Mouse (Mus musculus) neural tube, embryonic 14.5 days (tissue): ENCODE measurements around the gene Best2. TPM values are rescaled to one million over a fixed set of nuclear protein-coding genes. Genes with fewer than 3 reads are reported as not detected.
A peak's percentile ranks its signal among the peaks of the same experiment; 100 is the strongest.

Experiments used
- ATAC-seq: fragments of 200-750 bp; cut with Nextera tagmentation; 2 replicates; pipeline ENCODE4 v1.8.0; 2017; ENCODE audit warnings: low read depth, mild to moderate bottlenecking, moderate TSS enrichment, moderate library complexity
- H3K27ac ChIP-seq: fragments of 300-500 bp; sonication (generic); 2 replicates; pipeline ENCODE4 v1.5.1; 2014; ENCODE audit warnings: low read depth, mild to moderate bottlenecking, control low read depth, low read length, moderate library complexity, mixed read lengths
- H3K27me3 ChIP-seq: fragments of 300-500 bp; sonication (generic); 2 replicates; pipeline ENCODE4 v1.6.1; 2014; ENCODE audit warnings: low read length; ENCODE audit not compliant: control insufficient read depth, insufficient read depth
- H3K36me3 ChIP-seq: fragments of 300-500 bp; sonication (generic); 2 replicates; pipeline ENCODE4 v1.6.1; 2014; ENCODE audit warnings: low read length, mixed read lengths; ENCODE audit not compliant: control insufficient read depth, insufficient read depth
- H3K4me1 ChIP-seq: fragments of 300-500 bp; sonication (generic); 2 replicates; pipeline ENCODE4 v1.6.1; 2014; ENCODE audit warnings: low read length; ENCODE audit not compliant: control insufficient read depth, insufficient read depth
- H3K4me2 ChIP-seq: fragments of 300-500 bp; sonication (generic); 2 replicates; pipeline ENCODE4 v1.6.1; 2014; ENCODE audit warnings: mild to moderate bottlenecking, low read depth, low read length, control low read depth
- H3K4me3 ChIP-seq: fragments of 300-500 bp; sonication (generic); 2 replicates; pipeline ENCODE4 v1.5.1; 2014; ENCODE audit warnings: low read depth, low read length, control low read depth, mixed read lengths
- H3K9ac ChIP-seq: fragments of 300-500 bp; sonication (generic); replicated peaks from 2 replicates; pipeline ENCODE4 v1.6.1; 2014; ENCODE audit warnings: low read depth, mild to moderate bottlenecking, control low read depth, low read length, mixed read lengths
- H3K9me3 ChIP-seq: fragments of 300-500 bp; sonication (generic); 2 replicates; pipeline ENCODE4 v1.6.1; 2016; ENCODE audit warnings: low read length; ENCODE audit not compliant: control insufficient read depth
- WGBS: fragments of 180-500 bp; shearing (Covaris S2); extraction: QIAGEN DNeasy Blood & Tissue Kit; methylation state at CpG from one replicate; pipeline ENCODE4 v1.1.7; 2014; 5-methylcytosine and 5-hydroxymethylcytosine counted together
- polyA plus RNA-seq: library from polyadenylated mRNA; unstranded; fragments of >200 nt; fragmentation: Nextera tagmentation; extraction: Ambion mirVana; gene quantifications from 2 replicates; pipeline ENCODE4 v1.2.1, GENCODE M21; 2014

Gene Best2
- polyA plus RNA-seq, 1 experiment from 2014 or later = not detected

DNA sequence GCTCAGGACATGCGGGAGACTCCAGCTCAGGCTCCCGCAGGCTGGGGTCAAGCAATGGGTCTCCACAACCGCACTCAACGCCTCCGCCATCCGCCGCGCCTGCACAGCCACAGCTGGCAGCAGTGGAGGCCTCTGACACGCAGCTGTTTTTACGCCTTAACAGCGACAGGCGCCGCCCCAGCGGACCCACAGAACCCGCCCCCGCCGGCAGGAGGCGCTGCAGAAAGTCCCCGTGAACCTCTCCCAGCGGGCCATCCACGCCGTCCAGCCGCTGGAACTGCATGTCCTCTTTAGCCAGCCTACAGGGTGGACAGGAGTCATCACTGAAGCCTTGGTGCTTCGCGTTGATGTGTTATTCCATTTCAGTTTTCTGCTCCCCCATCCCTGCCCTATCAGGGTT is 6.6 kb downstream of the Best2 start:
- Histone ChIP-seq H3K9me3 (no peaks in the 10 kb centered on the region), H3K4me1 (no peaks in the 10 kb centered on the region), H3K4me3 (no peak overlapping the region), H3K27ac (no peak overlapping the region), H3K36me3 (0 out of 2 replicates have a peak, but pooled peaks cover 2% of the 10 kb centered on the region), H3K9ac (no peak overlapping the region), H3K4me2 (no peak overlapping the region), H3K27me3 (peaks cover 4% of the 10 kb centered on the region; the same call in 1 of the 2 replicates)
- 11% methylated on average over 25 of the region's 25 CpGs for WGBS
- no peak for ATAC-seq

DNA sequence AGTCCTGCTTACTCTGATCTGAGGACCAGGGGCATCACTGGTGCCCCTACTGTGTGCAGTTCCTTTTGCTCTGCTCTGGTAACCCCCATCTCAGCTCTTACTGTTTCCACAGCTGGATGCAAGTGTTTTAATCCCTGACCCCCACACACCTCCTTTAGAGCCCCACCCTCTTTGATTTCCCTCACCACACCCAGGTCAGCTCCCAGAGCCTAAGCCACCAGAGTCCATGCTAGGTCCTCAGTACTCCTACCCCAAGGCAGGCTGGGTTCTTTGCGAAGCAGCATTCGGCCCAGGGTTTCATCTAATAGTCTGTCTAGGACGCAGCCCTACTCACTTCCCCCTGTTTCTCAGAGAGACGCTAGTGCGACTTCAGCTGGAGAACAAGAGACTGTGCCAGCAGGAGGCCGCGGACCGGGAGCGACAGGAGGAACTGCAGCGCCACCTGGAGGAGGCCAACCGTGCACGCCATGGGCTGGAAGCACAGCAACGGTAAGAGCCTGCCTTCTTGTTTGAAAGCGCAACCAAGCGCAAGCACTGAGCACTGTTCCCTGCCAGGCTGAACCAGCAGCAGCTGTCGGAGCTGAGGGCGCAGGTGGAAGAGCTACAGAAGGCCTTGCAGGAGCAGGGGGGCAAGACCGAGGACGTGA is 16.6 kb downstream of the Best2 start:
- H3K4me3 ChIP-seq = no peak overlapping the region
- H3K9me3 ChIP-seq = no peaks in the 10 kb centered on the region
- ATAC-seq = peak; percentile 82
- peak overlapping the region; percentile 17; the same call in 1 of the 2 replicates for H3K4me2 ChIP-seq
- H3K9ac ChIP-seq = no peak overlapping the region
- 0 out of 2 replicates have a peak, but pooled peaks cover 3% of the 10 kb centered on the region for H3K36me3 ChIP-seq
- no peaks in the 10 kb centered on the region for H3K27me3 ChIP-seq
- H3K27ac ChIP-seq = no peak overlapping the region
- 2% methylated on average over 19 of the region's 19 CpGs for WGBS
- no peaks in the 10 kb centered on the region for H3K4me1 ChIP-seq

DNA sequence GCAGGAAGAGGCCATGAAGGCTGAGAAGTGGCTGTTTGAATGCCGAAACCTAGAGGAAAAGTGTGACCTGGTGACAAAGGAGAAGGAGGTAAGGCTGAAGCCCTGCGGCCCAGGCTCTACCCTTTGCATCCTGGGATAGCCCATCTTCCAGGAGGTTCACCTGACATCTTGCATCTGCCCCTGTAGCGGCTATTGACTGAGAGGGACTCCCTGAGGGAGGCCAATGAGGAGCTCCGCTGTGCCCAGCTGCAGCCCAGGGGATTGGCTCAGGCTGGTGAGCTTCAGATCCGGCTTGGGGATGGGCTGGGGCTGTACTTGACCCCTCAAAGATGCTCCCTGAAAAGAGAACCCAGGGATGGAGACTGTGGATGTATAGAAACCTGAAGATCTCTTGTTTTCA is 17.4 kb downstream of the Best2 start:
- Histone ChIP-seq H3K4me3 (no peak overlapping the region), H3K36me3 (no peaks in the 10 kb centered on the region), H3K9me3 (no peaks in the 10 kb centered on the region), H3K9ac (no peak overlapping the region), H3K4me1 (no peaks in the 10 kb centered on the region), H3K27ac (no peak overlapping the region), H3K27me3 (no peaks in the 10 kb centered on the region), H3K4me2 (no peak overlapping the region)
- 78% methylated on average over 5 of the region's 5 CpGs for WGBS
- no peak for ATAC-seq

DNA sequence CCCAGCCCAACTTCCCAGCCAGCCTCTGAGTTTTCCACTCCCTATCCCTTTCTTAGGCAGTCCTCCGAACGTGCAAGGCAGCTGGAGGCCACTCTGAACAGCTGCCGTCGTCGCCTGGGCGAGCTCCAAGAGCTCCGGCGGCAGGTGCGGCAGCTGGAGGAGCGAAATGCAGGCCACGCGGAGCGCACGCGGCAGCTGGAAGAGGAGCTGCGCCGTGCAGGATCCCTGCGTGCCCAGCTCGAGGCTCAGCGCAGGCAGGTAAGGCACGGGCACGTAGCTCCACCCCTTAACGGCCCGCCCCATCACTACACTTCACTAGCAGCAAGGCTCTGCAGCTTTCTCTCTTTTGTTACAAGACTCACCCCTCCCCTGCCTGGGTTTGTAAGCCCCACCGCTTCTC is 18.7 kb downstream of the Best2 start:
- 20% methylated on average over 25 of the region's 25 CpGs for WGBS
- H3K9ac ChIP-seq = no peak overlapping the region
- H3K9me3 ChIP-seq = no peaks in the 10 kb centered on the region
- H3K4me2 ChIP-seq = no peak overlapping the region
- 0 out of 2 replicates have a peak, but pooled peaks cover 3% of the 10 kb centered on the region for H3K4me1 ChIP-seq
- no peaks in the 10 kb centered on the region for H3K27me3 ChIP-seq
- H3K27ac ChIP-seq = no peak overlapping the region
- H3K4me3 ChIP-seq = no peak overlapping the region
- no peaks in the 10 kb centered on the region for H3K36me3 ChIP-seq
- no peak for ATAC-seq

- H3K4me3 ChIP-seq = no peak overlapping the region
- 97% methylated on average over 9 of the region's 9 CpGs for WGBS
- H3K4me2 ChIP-seq = no peak overlapping the region
These were observed 20.0 kb downstream of the Best2 start for GRCm38 (mm10) chr8:84994375-84994774.

GRCm38 (mm10) chr8:84990836-84991235 is 23.5 kb downstream of the Best2 start:
- H3K9ac ChIP-seq = peak overlapping the region; percentile 64
- H3K4me3 ChIP-seq = peak overlapping the region; percentile 48
- H3K27ac ChIP-seq = peak overlapping the region; percentile 78
- peak overlapping the region; percentile 86 for H3K4me2 ChIP-seq
- peak; percentile 50 for ATAC-seq
- H3K27me3 ChIP-seq = no peaks in the 10 kb centered on the region
- 0 out of 2 replicates have a peak, but pooled peaks cover 6% of the 10 kb centered on the region for H3K4me1 ChIP-seq
- under 1% methylated on average over 15 of the region's 15 CpGs for WGBS
- no peaks in the 10 kb centered on the region for H3K36me3 ChIP-seq
- no peaks in the 10 kb centered on the region for H3K9me3 ChIP-seq

More at GRCm38 (mm10) chr8:84994375-84994774, 20.0 kb downstream of the Best2 start:
- Histone ChIP-seq H3K4me1 (0 out of 2 replicates have a peak, but pooled peaks cover 5% of the 10 kb centered on the region), H3K27ac (no peak overlapping the region), H3K27me3 (no peaks in the 10 kb centered on the region), H3K9ac (no peak overlapping the region), H3K36me3 (no peaks in the 10 kb centered on the region), H3K9me3 (no peaks in the 10 kb centered on the region)
- ATAC-seq = no peak

- Histone ChIP-seq H3K36me3 (no peaks in the 10 kb centered on the region), H3K4me3 (peak within 1 kb of the TSS; percentile 48), H3K9ac (peak within 1 kb of the TSS; percentile 64), H3K27ac (peak within 1 kb of the TSS; percentile 78), H3K4me1 (peaks cover 9% of the 10 kb centered on the region), H3K4me2 (peak within 1 kb of the TSS; percentile 86), H3K9me3 (no peaks in the 10 kb centered on the region), H3K27me3 (no peaks in the 10 kb centered on the region)
- peak; percentile 89 for ATAC-seq
- WGBS = under 1% methylated on average over 28 of the region's 28 CpGs
These were observed 24.0 kb downstream of the Best2 start, which contains the start of gene Hook2 for GRCm38 (mm10) chr8:84990349-84990748. TSS of gene Hook2 (plus strand) at chr8:84990603.

DNA sequence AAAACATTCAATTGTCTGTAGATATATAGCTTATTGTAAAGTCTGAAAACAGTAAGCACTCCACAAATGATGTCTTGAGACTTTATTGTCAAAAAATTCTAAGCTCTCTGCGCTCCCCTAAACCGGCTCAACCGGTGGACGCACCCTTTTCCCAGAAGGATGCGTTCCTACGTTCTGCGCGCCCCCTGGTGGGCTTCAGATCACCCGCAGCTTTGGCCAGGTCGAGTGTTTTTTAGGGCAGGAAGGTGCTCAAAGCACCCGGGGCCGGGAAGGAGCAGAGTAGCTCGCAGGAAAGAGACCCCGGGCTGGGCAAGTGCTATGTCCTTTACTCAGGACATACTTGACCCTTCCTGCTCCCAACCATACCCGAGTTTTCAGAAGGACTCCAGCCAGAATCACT is 24.5 kb downstream of the Best2 start:
- WGBS = under 1% methylated on average over 15 of the region's 15 CpGs
- ATAC-seq = peak; percentile 58
- peak overlapping the region; percentile 78 for H3K27ac ChIP-seq

DNA sequence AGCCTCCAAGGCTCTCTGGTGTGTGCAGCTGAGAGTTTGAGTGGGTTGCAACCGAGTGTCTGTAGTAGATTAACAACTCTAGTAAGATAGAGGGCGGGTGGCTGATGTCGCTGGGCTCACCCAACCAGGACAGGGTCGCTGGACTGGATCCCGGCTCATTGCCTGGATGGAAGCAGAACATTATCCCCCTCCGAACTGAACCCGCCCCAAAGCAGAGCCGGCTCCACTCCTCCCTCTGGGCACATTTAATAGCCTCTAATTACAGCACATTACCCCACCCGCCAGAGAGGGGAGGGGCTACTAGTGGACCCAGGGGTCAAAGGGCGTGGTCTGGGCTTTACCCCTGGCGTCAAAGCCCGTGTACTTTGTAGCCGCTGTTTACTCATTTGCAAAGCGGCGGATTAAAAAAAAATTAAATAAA is 25.0 kb downstream of the Best2 start:
- H3K4me2 ChIP-seq = peak overlapping the region; percentile 86
- WGBS = 7% methylated on average over 15 of the region's 15 CpGs
- H3K36me3 ChIP-seq = no peaks in the 10 kb centered on the region
- no peak overlapping the region for H3K9ac ChIP-seq
- no peak overlapping the region for H3K4me3 ChIP-seq
- no peaks in the 10 kb centered on the region for H3K27me3 ChIP-seq
- no peak overlapping the region for H3K27ac ChIP-seq
- H3K4me1 ChIP-seq = peaks cover 16% of the 10 kb centered on the region
- H3K9me3 ChIP-seq = no peaks in the 10 kb centered on the region
- ATAC-seq = no peak

More for the DNA sequence above, 24.5 kb downstream of the Best2 start:
- Histone ChIP-seq H3K4me1 (peaks cover 14% of the 10 kb centered on the region), H3K4me2 (peak overlapping the region; percentile 86), H3K9me3 (no peaks in the 10 kb centered on the region), H3K27me3 (no peaks in the 10 kb centered on the region), H3K9ac (peak overlapping the region; percentile 53), H3K36me3 (no peaks in the 10 kb centered on the region), H3K4me3 (peak overlapping the region; percentile 48)
